Mouse (Mus musculus) cerebellum, adult 9-11 months (tissue): ENCODE measurements at regions not wholly inside any gene's neighbourhood (a gene's known extent, or its start where the extent isn't known, plus 50 kb on each side); places are given as distances from the start of the nearest gene placed in this dataset.

ENCODE experiments used
- DNase-seq: peaks from one replicate; pipeline ENCODE4 v3.0.0; 2022

- DNase-seq, result no peak
Observed at GRCm38 (mm10) chr12:92291490-92291889, 442.5 kb upstream of the Sel1l start.

- DNase-seq, result no peak
Observed at GRCm38 (mm10) chr12:92285511-92285910, 436.6 kb upstream of the Sel1l start.

GRCm38 (mm10) chr12:92280470-92280869, 431.5 kb upstream of the Sel1l start:
- DNase-seq, result no peak

DNA sequence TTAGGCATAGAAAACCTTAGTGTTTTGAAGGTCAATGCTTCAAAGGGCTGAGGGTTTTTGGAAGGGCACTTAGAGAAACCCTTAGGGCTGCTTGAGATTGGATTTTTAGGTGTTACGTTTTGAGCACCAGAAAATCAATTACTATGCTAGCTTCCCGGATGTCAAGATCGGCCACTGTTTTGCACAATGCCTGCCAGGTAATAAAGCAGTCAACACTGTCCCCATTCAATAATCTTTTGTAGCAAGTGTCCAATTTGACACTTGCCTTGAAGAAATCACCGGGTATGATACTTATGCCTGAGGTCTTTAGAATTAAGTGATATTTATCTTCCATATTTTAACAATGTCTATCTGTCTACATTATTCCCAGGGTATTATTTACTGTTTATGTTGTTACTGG, 403.0 kb upstream of the Sel1l start:
- DNase-seq, result no peak

GRCm38 (mm10) chr12:92246790-92247451, 398.0 kb upstream of the Sel1l start:
- no peak for DNase-seq

GRCm38 (mm10) chr12:92239956-92240699, 391.2 kb upstream of the Sel1l start:
- no peak for DNase-seq

GRCm38 (mm10) chr12:92233650-92234408, 384.9 kb upstream of the Sel1l start:
- DNase-seq, result no peak

DNA sequence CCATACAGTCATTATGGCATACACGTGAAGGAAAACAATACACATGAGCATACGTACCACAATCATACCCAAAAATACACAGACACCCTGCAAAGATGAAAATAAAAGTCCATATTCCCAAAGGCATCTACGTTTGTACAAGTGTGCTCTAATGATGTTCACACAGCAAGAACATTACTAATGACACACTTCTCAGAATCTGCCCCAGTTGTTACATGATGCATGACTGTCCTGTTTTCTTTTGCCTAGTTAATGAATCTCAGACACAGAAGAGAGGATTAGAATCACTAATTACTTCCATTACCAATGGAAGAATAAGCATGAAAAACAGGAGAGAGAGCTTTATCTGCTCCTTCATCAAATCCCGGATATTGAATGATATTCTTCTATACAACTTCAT, 379.6 kb upstream of the Sel1l start:
- no peak for DNase-seq

DNA sequence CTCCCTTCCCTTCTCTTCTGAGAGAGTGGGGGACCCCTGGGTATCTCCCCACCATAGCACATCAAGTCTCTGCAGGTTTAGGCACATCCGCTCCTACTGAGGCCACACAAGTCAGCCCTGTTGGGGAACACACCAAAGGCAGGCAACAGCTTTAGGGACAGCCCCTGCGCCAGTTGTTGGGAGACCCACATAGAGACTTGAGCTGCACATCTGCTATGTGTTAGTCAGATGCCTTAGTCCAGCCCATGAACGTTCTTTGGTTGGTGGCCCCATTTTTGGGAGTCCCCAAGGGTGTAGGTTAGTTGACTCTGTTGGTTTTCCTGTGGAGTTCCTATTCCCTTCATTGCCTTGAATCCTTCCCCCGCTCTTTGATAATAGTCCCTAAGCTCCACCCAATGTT, 354.4 kb upstream of the Sel1l start:
- DNase-seq, result no peak

DNA sequence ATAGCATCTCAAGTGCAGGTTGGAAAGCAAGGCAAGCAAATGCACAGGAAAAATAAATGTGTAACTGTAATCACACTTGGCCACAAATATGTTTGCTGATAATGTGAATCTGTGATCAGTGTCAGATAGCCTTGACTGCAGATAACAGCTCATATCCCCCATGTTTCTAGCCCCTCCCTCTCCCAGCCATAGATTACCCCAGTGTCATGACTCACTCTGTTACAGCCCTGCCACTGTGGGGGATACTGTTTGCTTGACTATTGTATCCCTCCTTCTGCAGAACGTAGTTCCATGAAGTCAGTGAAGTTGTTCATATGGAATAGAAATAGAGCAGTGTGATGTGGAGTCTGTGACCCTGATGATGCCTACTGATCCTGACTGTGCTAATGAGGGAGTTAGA, 351.6 kb upstream of the Sel1l start:
- DNase-seq, result no peak

- DNase-seq, result no peak
Observed at GRCm38 (mm10) chr12:92198738-92199477, 350.0 kb upstream of the Sel1l start.

GRCm38 (mm10) chr12:92193934-92194685, 345.2 kb upstream of the Sel1l start:
- DNase-seq, result no peak

GRCm38 (mm10) chr12:92193199-92193933, 344.4 kb upstream of the Sel1l start:
- no peak for DNase-seq

GRCm38 (mm10) chr12:92189022-92189421, 340.1 kb upstream of the Sel1l start:
- no peak for DNase-seq

GRCm38 (mm10) chr12:92187133-92187482, 338.2 kb upstream of the Sel1l start:
- no peak for DNase-seq

DNA sequence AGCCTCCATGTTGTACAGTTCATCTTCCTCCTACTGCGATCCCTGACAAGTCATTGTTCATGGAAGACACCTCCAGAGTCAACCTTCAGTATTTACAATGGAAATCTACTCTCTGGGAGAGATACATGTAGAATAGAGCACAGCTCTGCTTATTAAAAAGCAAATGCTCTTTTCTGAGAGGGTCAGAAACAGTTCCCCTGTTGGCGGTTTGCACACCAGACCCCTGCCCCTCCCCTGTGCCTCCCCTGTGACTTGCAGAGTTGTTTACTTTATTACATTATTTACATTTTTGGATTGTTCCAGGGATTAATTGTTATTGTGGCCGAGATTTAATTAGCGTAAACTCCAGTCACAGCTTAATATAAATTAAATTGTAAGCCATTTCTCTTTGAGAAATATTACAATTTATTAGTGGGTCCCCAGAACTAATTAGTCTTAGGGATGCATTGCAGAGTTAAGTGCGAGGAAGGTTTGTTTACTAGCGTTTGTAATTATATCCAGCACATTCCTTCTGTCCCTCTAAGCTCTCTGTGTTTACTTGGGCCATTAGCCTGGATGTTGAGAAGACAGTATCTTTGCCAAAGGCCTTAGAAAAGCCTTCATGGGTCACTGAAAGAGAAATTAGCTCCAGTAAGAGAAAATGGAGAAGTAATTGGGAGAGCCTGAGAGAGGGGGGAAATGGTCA, 337.6 kb upstream of the Sel1l start:
- no peak for DNase-seq

- DNase-seq, result no peak
Observed at GRCm38 (mm10) chr12:92179292-92179691, 330.3 kb upstream of the Sel1l start.

GRCm38 (mm10) chr12:92156726-92157125, 307.8 kb upstream of the Sel1l start:
- peak; percentile 27 for DNase-seq

GRCm38 (mm10) chr12:92152922-92153235, 303.9 kb upstream of the Sel1l start:
- no peak for DNase-seq

DNA sequence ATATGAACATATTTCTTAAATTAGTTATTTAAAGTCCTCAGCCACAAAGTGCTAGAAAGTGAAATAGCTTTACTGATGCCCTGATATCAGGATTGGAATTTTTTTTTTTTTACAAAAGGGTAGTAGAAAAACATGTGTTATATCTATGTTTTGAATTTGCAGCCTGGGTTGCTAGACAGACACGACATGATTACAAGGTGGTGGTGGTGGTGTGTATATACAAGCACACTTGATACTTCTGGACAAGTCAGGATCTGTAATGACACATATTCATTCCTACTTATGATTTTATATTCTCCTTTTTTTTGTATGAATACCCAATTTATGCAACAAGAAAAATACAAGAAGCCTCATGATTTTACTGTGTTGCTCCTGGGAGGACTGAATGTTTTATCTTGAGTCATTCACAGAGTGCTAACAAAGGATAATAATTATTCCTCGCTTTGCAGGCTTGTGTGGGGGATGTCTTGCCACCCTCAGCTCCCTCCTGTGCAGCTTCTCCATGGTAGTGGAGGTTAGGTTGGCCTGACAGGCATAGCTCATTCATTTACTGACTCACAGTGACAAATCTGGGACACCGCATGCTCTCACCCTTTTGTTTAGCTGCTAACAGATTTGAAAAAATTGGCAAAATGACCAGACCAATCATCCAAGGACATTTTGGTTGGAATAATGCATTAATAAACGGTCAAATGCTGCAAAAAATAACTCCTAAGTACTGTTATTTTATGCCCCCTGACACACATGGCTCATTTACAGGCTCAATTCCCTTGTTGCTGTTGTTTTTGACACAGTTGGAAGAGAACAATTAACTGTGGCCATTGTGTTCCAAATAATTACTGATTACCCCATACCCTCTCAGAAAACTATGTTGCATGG, 303.3 kb upstream of the Sel1l start:
- DNase-seq, result peak; percentile 8
